Mouse (Mus musculus) forebrain, embryonic 11.5 days (tissue): ENCODE results near the gene Il23r. TPM values are rescaled to one million over a fixed set of nuclear protein-coding genes. Genes with fewer than 3 reads are reported as not detected.
"Not testable (repeated sequence)": the region's sequence is repeated elsewhere in the genome, so short reads cannot be mapped to it uniquely, and the experiment has no call there.

ENCODE experiments used
- ATAC-seq: fragments of 200-750 bp; cut with Nextera tagmentation; replicated peaks from 2 replicates; pipeline ENCODE4 v1.8.0; 2017; ENCODE audit warnings: moderate TSS enrichment; ENCODE audit not compliant: low FRiP score
- DNase-seq: peaks from one replicate; pipeline ENCODE4 v3.0.0-alpha.2; 2017; ENCODE audit warnings: low spot score
- H3K27ac ChIP-seq: fragments of 300-500 bp; sonication (generic); 2 replicates; pipeline ENCODE4 v1.5.1; 2014; ENCODE audit warnings: low read depth, low read length
- H3K27me3 ChIP-seq: fragments of 300-500 bp; sonication (generic); 2 replicates; pipeline ENCODE4 v1.6.1; 2014; ENCODE audit warnings: mild to moderate bottlenecking, low read length, mixed read lengths; ENCODE audit not compliant: control insufficient read depth, insufficient read depth
- H3K36me3 ChIP-seq: fragments of 300-500 bp; sonication (generic); 2 replicates; pipeline ENCODE4 v1.6.1; 2014; ENCODE audit warnings: mild to moderate bottlenecking, low read length, moderate library complexity, mixed read lengths; ENCODE audit not compliant: control insufficient read depth, insufficient read depth
- H3K4me1 ChIP-seq: fragments of 300-500 bp; sonication (generic); replicated peaks from 2 replicates; pipeline ENCODE4 v1.6.1; 2014; ENCODE audit warnings: low read length, mixed read lengths; ENCODE audit not compliant: control insufficient read depth, insufficient read depth
- H3K4me2 ChIP-seq: fragments of 300-500 bp; sonication (generic); 2 replicates; pipeline ENCODE4 v1.6.1; 2014; ENCODE audit warnings: low read depth, mild to moderate bottlenecking, low read length, moderate library complexity, mixed read lengths; ENCODE audit not compliant: severe bottlenecking
- H3K4me3 ChIP-seq: fragments of 300-500 bp; sonication (generic); 2 replicates; pipeline ENCODE4 v1.5.1; 2014; ENCODE audit warnings: low read depth, low read length
- H3K9ac ChIP-seq: fragments of 300-500 bp; sonication (generic); 2 replicates; pipeline ENCODE4 v1.6.1; 2014; ENCODE audit warnings: low read length
- H3K9me3 ChIP-seq: fragments of 300-500 bp; sonication (generic); 2 replicates; pipeline ENCODE4 v1.6.1; 2016; ENCODE audit warnings: low read length, mixed read lengths; ENCODE audit not compliant: control insufficient read depth
- WGBS: fragments of 180-500 bp; shearing (Covaris S2); extraction: QIAGEN DNeasy Blood & Tissue Kit; methylation state at CpG from one replicate; pipeline ENCODE4 v1.1.7; 2014; 5-methylcytosine and 5-hydroxymethylcytosine counted together
- polyA plus RNA-seq: library from polyadenylated mRNA; unstranded; fragments of >200 nt; fragmentation: Nextera tagmentation; extraction: Ambion mirVana; gene quantifications from 2 replicates; pipeline ENCODE4 v1.2.1, GENCODE M21; 2014

Il23r gene
- polyA plus RNA-seq, 1 experiment from 2014 or later, result not detected

DNA sequence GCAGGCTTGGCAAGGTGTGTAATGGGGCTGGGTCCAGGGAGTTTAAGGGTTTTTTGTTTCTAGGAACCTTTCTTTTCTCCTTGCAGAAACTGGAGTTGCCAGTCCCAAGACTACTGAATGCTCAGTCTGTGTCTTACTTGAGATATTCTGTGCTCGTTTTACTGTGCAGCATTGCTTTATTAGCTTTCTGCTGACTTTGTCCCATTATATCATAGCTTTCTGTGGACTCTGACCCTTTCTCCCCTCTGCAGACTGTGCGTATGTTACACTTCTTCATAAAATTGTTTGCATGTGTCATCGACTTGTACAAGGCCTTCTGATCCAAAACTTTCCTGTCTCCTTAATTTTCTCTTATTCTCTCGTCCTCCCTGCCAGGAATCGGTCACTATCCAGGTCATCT lies 34.7 kb upstream of the Il23r start:
- 90% methylated on average over 5 of the region's 5 CpGs for WGBS
- no peak overlapping the region for H3K27ac ChIP-seq
- H3K9ac ChIP-seq, result no peak overlapping the region
- DNase-seq, result no peak
- H3K36me3 ChIP-seq, result no peaks in the 10 kb centered on the region
- no peak overlapping the region for H3K4me2 ChIP-seq
- no peaks in the 10 kb centered on the region for H3K4me1 ChIP-seq
- H3K9me3 ChIP-seq, result no peaks in the 10 kb centered on the region
- H3K4me3 ChIP-seq, result no peak overlapping the region
- H3K27me3 ChIP-seq, result peaks cover under 1% of the 10 kb centered on the region; the same call in 1 of the 2 replicates
- ATAC-seq, result no peak

DNA sequence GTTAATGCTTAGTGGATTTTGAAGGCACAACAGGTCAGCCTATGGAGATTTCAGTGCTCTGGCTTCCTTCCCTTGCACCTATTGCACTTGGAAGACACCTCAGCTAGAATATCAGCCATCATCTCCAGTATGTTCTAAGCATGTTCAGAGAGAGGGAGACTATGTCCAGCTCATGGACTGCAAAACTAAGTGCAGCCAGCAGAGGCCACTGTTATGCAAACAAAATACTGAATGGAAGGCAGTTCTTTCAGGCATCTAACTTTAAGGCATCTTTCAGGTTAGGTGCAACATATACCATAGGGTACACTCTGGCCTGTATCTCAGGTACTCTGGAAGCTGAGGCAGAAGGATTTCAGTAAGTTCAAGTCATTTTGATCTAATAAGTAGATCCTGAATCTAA lies 19.1 kb upstream of the Il23r start:
- no peak overlapping the region for H3K4me2 ChIP-seq
- no peaks in the 10 kb centered on the region for H3K9me3 ChIP-seq
- H3K27ac ChIP-seq, result no peak overlapping the region
- no peak for DNase-seq
- H3K4me3 ChIP-seq, result no peak overlapping the region
- no peaks in the 10 kb centered on the region for H3K27me3 ChIP-seq
- ATAC-seq, result peak; percentile 60; the same call in 1 of the 2 replicates
- H3K36me3 ChIP-seq, result no peaks in the 10 kb centered on the region
- H3K9ac ChIP-seq, result no peak overlapping the region
- H3K4me1 ChIP-seq, result no peaks in the 10 kb centered on the region

DNA sequence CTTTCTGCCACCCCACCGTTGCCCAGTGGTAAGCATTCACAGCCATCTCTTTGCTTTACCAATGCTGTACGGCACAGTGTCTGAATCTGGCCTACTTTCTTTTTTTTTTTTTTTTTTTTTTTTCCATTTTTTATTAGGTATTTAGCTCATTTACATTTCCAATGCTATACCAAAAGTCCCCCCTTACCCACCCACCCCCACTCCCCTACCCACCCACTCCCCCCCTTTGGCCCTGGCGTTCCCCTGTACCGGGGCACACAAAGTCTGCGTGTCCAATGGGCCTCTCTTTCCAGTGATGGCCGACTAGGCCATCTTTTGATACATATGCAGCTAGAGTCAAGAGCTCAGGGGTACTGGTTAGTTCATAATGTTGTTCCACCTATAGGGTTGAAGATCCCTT lies 10.3 kb upstream of the Il23r start:
- WGBS, result 91% methylated on average over 2 of the region's 6 CpGs
- peak; percentile 87 for ATAC-seq
- not testable (repeated sequence) for DNase-seq, H3K4me1 ChIP-seq, H3K4me2 ChIP-seq, H3K4me3 ChIP-seq, H3K27me3 ChIP-seq, H3K27ac ChIP-seq, H3K9me3 ChIP-seq, H3K36me3 ChIP-seq, H3K9ac ChIP-seq

DNA sequence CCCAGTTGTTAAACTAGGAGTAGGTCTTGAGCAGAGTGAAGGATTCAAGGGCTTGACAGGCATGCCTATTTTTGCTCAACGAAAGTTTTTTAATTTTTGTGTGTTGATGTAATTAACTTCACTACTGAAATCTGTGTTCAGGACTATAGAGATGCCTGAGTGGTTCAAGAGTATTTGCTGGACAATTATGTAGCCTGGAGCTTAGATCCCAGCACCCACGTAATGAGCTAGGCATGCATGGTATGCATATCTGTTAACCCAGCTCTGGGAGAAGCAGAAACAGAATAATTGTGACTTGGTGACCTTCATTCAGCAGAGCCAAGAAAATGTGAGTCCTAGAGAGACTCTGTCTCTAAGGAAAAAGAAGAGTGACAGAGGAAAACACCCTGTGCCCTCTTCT lies 10.6 kb downstream of the Il23r start:
- H3K4me3 ChIP-seq, result no peak overlapping the region
- ATAC-seq (no peak), DNase-seq (no peak)
- H3K4me2 ChIP-seq, result no peak overlapping the region
- H3K36me3 ChIP-seq, result no peaks in the 10 kb centered on the region
- no peaks in the 10 kb centered on the region for H3K9me3 ChIP-seq
- WGBS, result 64% methylated on average over 2 of the region's 2 CpGs
- H3K9ac ChIP-seq, result no peak overlapping the region
- no peak overlapping the region for H3K27ac ChIP-seq
- H3K27me3 ChIP-seq, result no peaks in the 10 kb centered on the region
- no peaks in the 10 kb centered on the region for H3K4me1 ChIP-seq

DNA sequence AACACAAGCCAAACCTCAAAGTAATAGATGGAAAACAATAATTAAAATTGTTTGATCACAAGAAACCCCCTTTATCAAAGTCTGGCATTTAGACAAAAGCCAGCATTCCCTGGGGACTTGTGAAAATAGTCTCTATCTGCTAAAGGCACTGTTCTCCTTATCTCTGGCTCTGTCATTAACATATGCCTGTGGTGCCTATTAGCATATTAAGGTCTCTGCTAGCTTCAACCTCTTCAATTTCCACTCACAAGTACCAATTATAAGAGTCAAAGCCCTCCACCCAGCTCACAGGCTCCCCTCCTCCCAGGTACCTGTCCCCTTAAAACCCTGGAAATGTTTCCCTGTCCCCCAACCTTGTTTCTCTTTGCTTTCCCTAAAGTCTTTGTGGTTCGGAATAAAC lies 20.4 kb downstream of the Il23r start:
- Histone ChIP-seq H3K4me3 (no peak overlapping the region), H3K36me3 (no peaks in the 10 kb centered on the region), H3K27ac (no peak overlapping the region), H3K4me1 (no peaks in the 10 kb centered on the region), H3K9me3 (no peaks in the 10 kb centered on the region), H3K4me2 (no peak overlapping the region), H3K9ac (no peak overlapping the region), H3K27me3 (no peaks in the 10 kb centered on the region)
- DNase-seq (no peak), ATAC-seq (no peak)
- 38% methylated on average over 1 of the region's 1 CpGs for WGBS

DNA sequence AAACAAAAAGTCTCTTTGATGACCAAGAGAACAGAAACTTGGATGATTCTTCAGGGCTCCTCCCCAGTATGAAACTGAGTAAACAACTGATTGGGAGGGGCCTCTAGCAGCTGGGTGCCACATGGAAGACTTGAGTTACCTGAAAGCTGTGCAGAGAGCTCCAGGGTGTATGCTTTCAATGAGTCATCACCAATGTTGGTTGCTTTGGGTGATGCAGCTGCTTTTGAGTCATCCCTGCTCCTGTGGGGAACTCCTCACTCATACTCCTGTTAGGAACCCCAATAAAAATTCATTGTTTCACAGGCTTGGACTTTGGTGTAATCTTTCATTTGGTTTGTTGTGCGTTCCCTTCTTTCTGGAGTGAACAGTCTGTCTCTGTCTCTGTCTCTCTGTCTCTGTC lies 32.2 kb downstream of the Il23r start:
- ATAC-seq (no peak), DNase-seq (no peak)
- no peaks in the 10 kb centered on the region for H3K27me3 ChIP-seq

DNA sequence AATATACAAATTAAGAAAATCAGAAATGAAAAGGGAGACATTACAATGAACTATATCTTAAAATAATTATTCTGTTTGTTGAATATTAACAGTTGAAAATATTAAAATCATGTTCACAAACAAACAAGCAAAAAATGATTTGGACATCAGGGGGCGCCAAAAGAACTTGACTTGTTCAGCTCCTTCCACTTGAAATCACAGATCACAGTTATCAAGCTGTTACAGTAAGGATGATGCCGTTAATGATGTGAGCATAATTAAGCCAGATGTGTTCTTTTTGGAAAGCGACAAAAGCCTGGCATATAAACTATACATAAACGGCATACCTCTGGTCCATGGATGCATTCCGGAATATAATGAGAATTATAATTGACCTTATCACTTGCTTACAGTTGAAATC lies 40.3 kb downstream of the Il23r start:
- no peak for DNase-seq
- WGBS, result 58% methylated on average over 5 of the region's 5 CpGs
- no peaks in the 10 kb centered on the region for H3K27me3 ChIP-seq
- no peaks in the 10 kb centered on the region for H3K9me3 ChIP-seq
- no peak overlapping the region for H3K9ac ChIP-seq
- no peaks in the 10 kb centered on the region for H3K4me1 ChIP-seq
- no peak overlapping the region for H3K4me2 ChIP-seq
- H3K4me3 ChIP-seq, result no peak overlapping the region
- H3K36me3 ChIP-seq, result no peaks in the 10 kb centered on the region
- H3K27ac ChIP-seq, result no peak overlapping the region
- no peak for ATAC-seq

More for the DNA sequence above, 32.2 kb downstream of the Il23r start:
- Histone ChIP-seq H3K9ac (no peak overlapping the region), H3K27ac (no peak overlapping the region), H3K4me2 (no peak overlapping the region), H3K4me1 (no peaks in the 10 kb centered on the region), H3K36me3 (no peaks in the 10 kb centered on the region), H3K9me3 (no peaks in the 10 kb centered on the region), H3K4me3 (no peak overlapping the region)
- 100% methylated on average over 1 of the region's 1 CpGs for WGBS

DNA sequence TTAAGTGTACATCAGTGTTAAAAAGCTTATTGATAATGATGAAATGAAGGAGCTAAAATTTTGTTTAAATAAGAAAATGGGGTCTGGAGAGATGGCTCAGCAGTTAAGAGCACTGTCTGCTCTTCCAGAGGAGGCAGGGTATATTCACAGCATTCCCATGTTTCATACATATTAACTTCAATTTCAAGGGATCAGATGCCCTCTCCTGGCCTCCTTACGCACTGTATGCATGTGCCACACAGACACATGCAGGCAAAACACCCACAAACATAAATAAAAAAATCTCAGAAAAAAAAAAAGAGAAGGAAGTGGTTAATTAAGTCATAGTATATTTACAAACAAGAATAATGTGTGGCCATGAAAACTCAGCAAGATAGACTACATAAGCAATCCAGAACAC lies 45.8 kb downstream of the Il23r start:
- no peak for ATAC-seq
- Histone ChIP-seq H3K4me3 (no peak overlapping the region), H3K36me3 (no peaks in the 10 kb centered on the region), H3K27ac (no peak overlapping the region), H3K4me1 (no peaks in the 10 kb centered on the region), H3K4me2 (no peak overlapping the region), H3K9me3 (no peaks in the 10 kb centered on the region), H3K27me3 (no peaks in the 10 kb centered on the region), H3K9ac (no peak overlapping the region)
- 90% methylated on average over 1 of the region's 1 CpGs for WGBS
- DNase-seq, result no peak

DNA sequence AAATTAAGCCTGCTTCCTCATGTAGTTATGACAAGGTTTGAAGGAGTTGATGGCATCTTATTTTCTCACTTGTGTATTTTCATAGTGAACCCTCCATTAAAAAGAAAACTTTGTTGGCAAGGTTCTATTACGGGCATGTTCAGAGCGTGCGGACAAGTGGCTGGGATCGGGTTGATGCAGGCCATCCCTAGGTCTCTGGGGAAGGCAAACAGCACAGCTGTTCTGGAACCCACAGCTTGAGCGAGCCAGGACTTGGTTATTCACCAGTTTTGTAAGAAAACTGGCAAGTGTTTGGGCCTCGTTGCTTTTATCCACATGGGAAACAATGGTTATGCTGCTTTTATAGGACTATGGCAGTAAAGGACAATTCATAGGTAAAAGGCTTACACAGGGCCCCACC lies 48.5 kb downstream of the Il23r start:
- Histone ChIP-seq H3K4me1 (no peaks in the 10 kb centered on the region), H3K27ac (no peak overlapping the region), H3K27me3 (no peaks in the 10 kb centered on the region), H3K9me3 (no peaks in the 10 kb centered on the region), H3K4me3 (no peak overlapping the region), H3K36me3 (no peaks in the 10 kb centered on the region), H3K9ac (no peak overlapping the region), H3K4me2 (no peak overlapping the region)
- DNase-seq (no peak), ATAC-seq (no peak)
- WGBS, result 85% methylated on average over 6 of the region's 6 CpGs
